Mouse (Mus musculus) cerebellum, adult 2 months (tissue): Measurements from ENCODE around the gene Kirrel3. TPM values are rescaled to one million over a fixed set of nuclear protein-coding genes. Genes with fewer than 3 reads are reported as not detected.

ENCODE experiments used
- DNase-seq, 2 experiments: peaks; one replicate each; pipeline ENCODE4 v3.0.0; 2021
- H3K27ac ChIP-seq: fragments of 200-500 bp; 2 replicates; pipeline ENCODE4 v1.5.1; 2012; ENCODE audit warnings: low read length, control low read depth, inconsistent platforms; ENCODE audit not compliant: insufficient read depth
- H3K27me3 ChIP-seq: fragments of 200-500 bp; 2 replicates; pipeline ENCODE4 v1.6.1; 2012; ENCODE audit warnings: inconsistent platforms, mild to moderate bottlenecking, low read length, moderate library complexity; ENCODE audit not compliant: control insufficient read depth, insufficient read depth
- H3K4me1 ChIP-seq: fragments of 200-500 bp; 2 replicates; pipeline ENCODE4 v1.6.1; 2011; ENCODE audit warnings: low read length; ENCODE audit not compliant: control insufficient read depth, insufficient read depth
- H3K4me3 ChIP-seq: fragments of 200-500 bp; replicated peaks from 2 replicates; pipeline ENCODE3; 2011; ENCODE audit warnings: mild to moderate bottlenecking, low read depth, low read length, control low read depth; ENCODE audit not compliant: insufficient read depth
- CTCF ChIP-seq: fragments of 200-500 bp; IDR thresholded peaks from 2 replicates; pipeline ENCODE4 v1.5.1; 2011; ENCODE audit warnings: low read depth, mild to moderate bottlenecking, control low read depth, low read length, moderate library complexity, borderline replicate concordance; ENCODE audit not compliant: insufficient read depth
- POLR2A ChIP-seq: fragments of 200-500 bp; IDR thresholded peaks from 2 replicates; pipeline ENCODE4 v1.6.1; 2011; ENCODE audit warnings: low read length, control low read depth, borderline replicate concordance; ENCODE audit not compliant: insufficient read depth
- WGBS: fragments of 180-500 bp; shearing (Covaris S2); methylation state at CpG from one replicate; pipeline ENCODE4 v1.1.7; 2018; 5-methylcytosine and 5-hydroxymethylcytosine counted together
- polyA plus RNA-seq: library from polyadenylated mRNA; depleted of rRNA; stranded (reverse); fragments of >200 nt; gene quantifications from 2 replicates; pipeline ENCODE4 v1.2.3, GENCODE M21; 2012

Kirrel3 gene
- polyA plus RNA-seq, 1 experiment = 63.5 TPM

DNA sequence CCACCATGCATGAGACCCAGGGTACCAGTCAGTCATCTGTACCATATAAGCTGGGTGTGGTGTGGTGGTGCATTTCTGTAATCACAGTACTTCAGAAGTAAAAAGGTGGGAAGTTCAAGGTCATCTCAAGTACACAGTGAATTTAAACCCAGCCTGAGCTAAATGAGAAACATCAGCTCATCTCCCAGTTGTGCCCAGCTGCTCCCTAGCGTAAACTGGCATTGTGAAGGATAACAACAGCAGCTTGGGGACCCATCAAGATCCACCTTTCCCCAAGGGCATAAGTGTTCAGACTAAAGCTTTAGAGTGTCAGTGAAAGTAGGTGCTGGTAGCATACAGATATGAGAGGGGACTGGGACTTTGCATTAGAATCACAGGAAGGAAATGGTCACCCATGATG lies 488.6 kb downstream of the Kirrel3 start:
- 100% methylated on average over 1 of the region's 1 CpGs for WGBS
- TF ChIP-seq POLR2A (no peak), CTCF (no peak)
- Histone ChIP-seq H3K4me1 (peaks cover 57% of the 10 kb centered on the region), H3K27ac (peak overlapping the region; percentile 15; the same call in 1 of the 2 replicates), H3K4me3 (no peak overlapping the region), H3K27me3 (no peaks in the 10 kb centered on the region)
- DNase-seq = no peak

DNA sequence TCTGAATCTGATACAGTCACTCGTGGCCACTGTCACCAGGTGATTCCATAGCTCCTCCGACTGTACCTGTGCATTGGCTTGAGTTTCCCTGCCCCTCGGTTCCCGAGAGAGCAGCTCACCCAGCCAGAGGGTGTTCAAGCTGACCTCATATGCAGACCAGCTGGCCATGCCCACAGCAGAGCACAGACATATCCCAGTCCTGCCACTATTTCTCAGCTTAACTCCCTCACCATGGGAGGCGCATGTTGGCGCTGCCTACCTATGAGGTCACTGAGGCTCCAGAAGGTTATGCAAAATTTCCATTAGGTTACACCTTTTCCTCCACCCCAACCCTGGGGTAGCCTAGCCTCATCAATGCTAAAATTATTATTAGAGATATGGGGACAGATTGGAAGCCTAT lies 489.6 kb downstream of the Kirrel3 start:
- TF ChIP-seq CTCF = no peak
- no peak for TF ChIP-seq POLR2A
- Histone ChIP-seq H3K27ac (peak overlapping the region; percentile 10), H3K27me3 (no peaks in the 10 kb centered on the region), H3K4me3 (no peak overlapping the region), H3K4me1 (peaks cover 53% of the 10 kb centered on the region)
- 18% methylated on average over 6 of the region's 6 CpGs for WGBS
- peak; percentile 75 to 83 for DNase-seq

DNA sequence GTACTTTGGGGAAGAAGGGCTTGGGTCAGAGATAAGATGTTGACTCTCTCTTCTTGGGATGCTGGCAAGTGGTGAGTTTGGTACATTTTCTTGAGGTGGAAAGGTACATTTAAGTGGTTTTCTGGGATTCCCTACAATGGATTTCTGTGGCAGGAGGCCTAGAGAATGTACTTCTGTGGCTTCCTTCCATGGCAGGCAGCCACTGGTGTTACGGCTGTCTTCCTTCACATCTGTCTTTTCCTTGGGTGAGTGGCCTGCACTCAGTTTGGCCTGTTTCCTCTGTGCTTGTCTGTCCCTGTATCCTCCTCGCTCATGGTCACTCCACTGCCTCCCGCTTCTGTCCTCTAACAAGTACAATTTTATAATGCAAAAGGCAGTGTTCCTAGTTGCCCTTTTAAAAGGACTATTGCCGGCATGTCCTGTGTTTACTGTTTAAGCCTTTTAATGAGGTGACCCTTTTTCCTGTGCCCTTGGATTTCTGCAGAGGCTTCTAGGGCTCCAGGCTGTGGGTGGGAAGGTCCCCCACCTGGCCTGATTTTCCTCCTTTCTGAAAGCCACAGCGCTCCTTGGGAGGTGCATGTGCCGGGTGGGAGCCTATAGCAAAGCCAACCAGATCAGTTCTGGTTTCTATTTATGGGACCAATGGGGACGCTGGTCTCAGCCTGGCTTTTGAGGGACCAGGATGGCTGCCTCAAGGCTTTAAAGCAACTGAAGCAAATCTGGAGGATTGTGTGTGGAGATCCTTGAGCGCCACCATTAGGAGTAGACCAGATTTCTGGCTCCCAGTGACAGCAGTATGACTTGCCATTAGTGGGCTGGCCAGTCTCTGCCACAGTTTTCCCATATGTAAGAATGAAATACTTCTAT lies 491.1 kb downstream of the Kirrel3 start:
- no peaks in the 10 kb centered on the region for H3K27me3 ChIP-seq
- H3K4me3 ChIP-seq = no peak overlapping the region
- H3K27ac ChIP-seq = no peak overlapping the region; the same call in 1 of the 2 replicates
- 41% methylated on average over 8 of the region's 8 CpGs for WGBS
- DNase-seq = peak; percentile 43 to 59
- peaks cover 44% of the 10 kb centered on the region for H3K4me1 ChIP-seq
- TF ChIP-seq POLR2A (no peak), CTCF (peak; percentile 42; the same call in 1 of the 2 replicates)

DNA sequence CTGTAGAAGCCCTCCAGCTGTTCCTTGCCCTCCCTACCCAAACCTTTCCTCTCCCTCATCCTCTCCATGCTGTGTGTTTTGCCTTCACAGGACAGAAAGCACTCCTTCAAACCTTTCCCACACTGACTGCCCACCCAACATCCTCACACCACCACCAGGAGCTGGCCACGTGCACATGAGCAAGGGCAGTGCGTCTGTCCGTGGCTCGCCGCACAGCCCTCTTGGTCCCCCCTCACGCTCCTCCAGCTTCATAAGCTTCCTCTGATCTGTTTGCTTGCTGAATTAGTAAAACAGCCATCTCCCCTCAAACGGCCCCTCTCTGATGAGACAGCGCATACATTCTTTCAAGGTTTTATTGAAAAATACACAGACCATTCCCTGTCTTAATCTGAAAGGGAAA lies 492.0 kb downstream of the Kirrel3 start:
- no peak overlapping the region for H3K4me3 ChIP-seq
- H3K27ac ChIP-seq = no peak overlapping the region
- no peak for TF ChIP-seq CTCF
- TF ChIP-seq POLR2A = no peak
- peaks cover 40% of the 10 kb centered on the region for H3K4me1 ChIP-seq
- no peak for DNase-seq
- WGBS = 90% methylated on average over 8 of the region's 8 CpGs
- no peaks in the 10 kb centered on the region for H3K27me3 ChIP-seq

DNA sequence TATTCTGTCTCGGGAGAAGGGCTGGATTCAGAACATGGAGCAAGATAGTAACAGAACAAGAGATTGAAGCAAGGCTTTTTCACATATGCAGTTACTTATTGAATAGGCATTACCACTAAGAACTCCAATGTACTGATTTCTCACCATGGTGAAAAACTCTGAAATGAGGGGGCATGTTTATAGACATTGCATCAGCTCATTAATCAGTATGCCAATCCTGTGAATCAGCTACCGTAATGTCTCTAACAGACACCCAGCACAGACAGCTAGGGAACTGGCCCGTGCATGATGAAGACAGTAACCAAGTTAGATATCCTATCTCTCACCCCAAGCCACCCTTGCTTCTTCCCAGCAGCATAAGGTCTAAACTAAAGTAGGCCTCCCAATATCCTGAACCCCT lies 492.5 kb downstream of the Kirrel3 start:
- H3K4me3 ChIP-seq = no peak overlapping the region
- peaks cover 39% of the 10 kb centered on the region for H3K4me1 ChIP-seq
- no peaks in the 10 kb centered on the region for H3K27me3 ChIP-seq
- TF ChIP-seq CTCF (no peak), POLR2A (no peak)
- WGBS = 95% methylated on average over 3 of the region's 3 CpGs
- H3K27ac ChIP-seq = no peak overlapping the region
- no peak for DNase-seq

DNA sequence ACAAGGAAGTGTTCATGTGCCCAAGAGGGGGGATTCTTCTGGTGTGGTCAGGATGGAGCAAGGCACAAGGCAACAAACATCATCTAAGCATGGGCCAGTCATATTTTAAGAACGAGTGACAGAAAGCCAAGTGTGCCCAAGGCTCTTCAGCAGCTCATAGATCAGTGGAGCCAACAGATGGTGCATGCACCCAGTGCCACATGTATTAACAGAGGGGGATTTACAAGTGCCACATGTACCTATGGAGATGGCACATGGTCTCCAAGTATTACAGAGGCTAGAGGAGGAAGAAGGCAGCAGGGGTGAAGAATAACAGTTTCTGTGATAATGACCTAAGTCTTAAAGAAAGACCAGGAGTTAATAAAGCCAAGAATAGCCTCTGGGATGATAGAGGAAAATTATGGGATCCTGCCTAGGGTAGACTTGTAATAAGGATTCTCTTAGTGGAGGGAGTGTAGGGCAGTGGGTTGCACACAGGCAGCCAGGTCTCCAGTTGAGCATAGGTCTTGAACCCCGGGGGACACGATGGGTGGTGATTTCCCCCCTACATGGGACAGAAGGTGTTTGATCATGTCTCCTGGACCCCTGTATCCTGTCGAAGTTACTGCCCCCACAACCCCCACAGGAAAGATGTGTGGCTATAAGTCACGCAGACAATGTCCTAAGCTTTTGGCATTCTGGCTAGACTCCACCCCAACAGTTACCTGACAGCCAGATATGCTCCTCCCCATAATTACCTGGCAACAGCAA lies 495.0 kb downstream of the Kirrel3 start:
- H3K4me3 ChIP-seq = no peak overlapping the region
- no peak overlapping the region; the same call in none of the 2 replicates for H3K27ac ChIP-seq
- H3K4me1 ChIP-seq = peaks cover 19% of the 10 kb centered on the region
- TF ChIP-seq CTCF (no peak), POLR2A (no peak)
- 64% methylated on average over 5 of the region's 5 CpGs for WGBS
- DNase-seq = peak in 1 of 2 experiments; percentile 52
- no peaks in the 10 kb centered on the region for H3K27me3 ChIP-seq

DNA sequence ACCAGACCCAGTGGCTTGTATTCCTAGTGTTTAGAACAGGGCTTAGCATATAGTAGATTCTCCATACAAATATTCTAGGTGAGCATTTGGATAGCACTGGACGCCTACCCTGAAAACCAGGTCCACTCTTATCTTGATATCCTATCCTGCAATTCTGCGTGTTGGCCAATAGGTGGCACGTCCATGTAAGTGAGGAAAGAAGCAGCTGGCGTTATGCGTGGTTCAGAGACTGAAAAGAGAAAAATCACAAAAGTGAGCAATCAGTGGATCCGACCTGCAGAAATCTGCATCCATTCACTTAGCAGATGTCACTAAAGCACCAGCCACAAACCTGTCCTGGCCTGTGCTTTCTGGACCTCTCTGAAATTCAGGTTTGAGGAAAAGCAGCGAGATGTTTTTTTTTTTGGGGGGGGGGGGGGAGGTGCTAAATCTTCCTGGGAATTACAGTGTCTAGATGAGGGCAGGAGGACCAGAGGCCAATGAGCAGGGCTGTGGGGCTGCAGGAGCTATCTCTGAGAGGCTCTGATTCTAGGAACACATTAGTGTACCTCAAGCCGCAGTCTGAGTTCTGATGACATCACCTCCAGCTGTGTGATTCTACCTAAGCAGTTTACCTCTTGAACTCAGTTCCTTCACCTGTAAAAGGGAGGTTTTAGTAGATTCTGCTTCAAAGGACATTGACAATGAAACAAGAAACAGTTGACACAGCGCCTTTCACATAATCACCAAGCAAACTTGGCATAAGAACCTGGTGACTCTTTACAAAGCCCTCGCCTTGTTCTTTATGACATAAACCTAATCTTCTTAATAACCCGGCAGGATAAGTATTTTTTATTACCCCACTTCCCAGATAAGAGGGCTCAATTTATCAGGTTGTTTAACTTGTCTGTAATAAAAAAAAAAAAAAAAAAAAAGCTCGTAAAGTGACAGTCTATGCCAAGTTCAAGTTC lies 498.1 kb downstream of the Kirrel3 start:
- 49% methylated on average over 12 of the region's 12 CpGs for WGBS
- peaks cover 21% of the 10 kb centered on the region for H3K4me1 ChIP-seq
- no peaks in the 10 kb centered on the region for H3K27me3 ChIP-seq
- H3K27ac ChIP-seq = no peak overlapping the region
- TF ChIP-seq CTCF (peak; percentile 74), POLR2A (no peak)
- peak in 1 of 2 experiments; percentile 51 for DNase-seq
- H3K4me3 ChIP-seq = no peak overlapping the region
